Comparison of ENCODE assay signal across 8 mouse cellular contexts in genomic region chr5:33021622-33022021, GRCm38 (mm10). TPM values are rescaled to one million over a fixed set of nuclear protein-coding genes. Genes with fewer than 3 reads are reported as not detected.
A peak's percentile ranks its signal among the peaks of the same experiment; 100 is the strongest.
DNase-seq lines count a peak whose midpoint lies in the region; ATAC-seq and TF ChIP-seq lines count a peak whose summit lies in the region.

No protein-coding gene starts in this region.

- H3K27ac ChIP-seq in forebrain, embryonic 14.5 days (ENCODE audit: low read depth, low read length): no peak overlapping the region
- no peak overlapping the region for H3K27ac ChIP-seq in forebrain, embryonic 10.5 days
- H3K27ac ChIP-seq in neural tube, embryonic 12.5 days: no peak overlapping the region
- no peak overlapping the region for H3K27ac ChIP-seq in liver, postnatal 0 days (ENCODE audit: low read depth)

- DNase-seq in forebrain, embryonic 14.5 days (ENCODE audit: low spot score): no peak
- DNase-seq in forebrain, embryonic 10.5 days (ENCODE audit: extremely low spot score, low spot score): no peak
- DNase-seq in neural tube, embryonic 10.5 days (ENCODE audit: extremely low spot score, low spot score): no peak
- DNase-seq in liver, postnatal 0 days: no peak
- peak; percentile 52 for DNase-seq in thymus, postnatal 25 days
- DNase-seq in ovary, postnatal 36 days (ENCODE audit: low spot score): no peak

- no peak for ATAC-seq in forebrain, embryonic 14.5 days
- ATAC-seq in neural tube, embryonic 12.5 days (ENCODE audit: low FRiP score, low read depth): no peak
- no peak for ATAC-seq in liver, postnatal 0 days
- no peak for ATAC-seq in erythroid progenitor cell, adult 5-6 weeks (replicated peaks; ENCODE audit: low FRiP score, poor library complexity, severe bottlenecking)

- peak overlapping the region; percentile 21; the same call in 1 of the 2 replicates for H3K4me2 ChIP-seq in forebrain, embryonic 14.5 days (ENCODE audit: low read length)
- peak overlapping the region; percentile 24 for H3K4me2 ChIP-seq in neural tube, embryonic 12.5 days (replicated peaks)
- H3K4me2 ChIP-seq in liver, postnatal 0 days (ENCODE audit: low read depth, low read length): peak overlapping the region; percentile 45

- H3K9me3 ChIP-seq in forebrain, embryonic 14.5 days (replicated peaks; ENCODE audit: control insufficient read depth, low read length): no peaks in the 10 kb centered on the region
- H3K9me3 ChIP-seq in forebrain, embryonic 10.5 days: no peaks in the 10 kb centered on the region
- H3K9me3 ChIP-seq in neural tube, embryonic 12.5 days: no peaks in the 10 kb centered on the region
- no peaks in the 10 kb centered on the region for H3K9me3 ChIP-seq in liver, postnatal 0 days (ENCODE audit: low read length)

- peaks cover 44% of the 10 kb centered on the region for H3K36me3 ChIP-seq in forebrain, embryonic 14.5 days (ENCODE audit: control insufficient read depth, insufficient read depth, low read length)
- peaks cover 58% of the 10 kb centered on the region for H3K36me3 ChIP-seq in forebrain, embryonic 10.5 days (replicated peaks)
- H3K36me3 ChIP-seq in neural tube, embryonic 12.5 days: peaks cover 24% of the 10 kb centered on the region
- peaks cover 38% of the 10 kb centered on the region for H3K36me3 ChIP-seq in liver, postnatal 0 days (replicated peaks; ENCODE audit: insufficient read depth, low read length)

- H3K4me1 ChIP-seq in forebrain, embryonic 14.5 days (ENCODE audit: control insufficient read depth, insufficient read depth, low read length): peaks cover 20% of the 10 kb centered on the region
- H3K4me1 ChIP-seq in forebrain, embryonic 10.5 days: peaks cover 25% of the 10 kb centered on the region
- peaks cover 32% of the 10 kb centered on the region for H3K4me1 ChIP-seq in neural tube, embryonic 12.5 days
- H3K4me1 ChIP-seq in liver, postnatal 0 days (ENCODE audit: insufficient read depth): peaks cover 42% of the 10 kb centered on the region

- no peak overlapping the region for H3K9ac ChIP-seq in forebrain, embryonic 14.5 days (ENCODE audit: low read length)
- no peak overlapping the region for H3K9ac ChIP-seq in neural tube, embryonic 12.5 days
- H3K9ac ChIP-seq in liver, postnatal 0 days (replicated peaks): 0 out of 2 replicates have a peak overlapping the region, but pooled peaks have one; percentile 31

- no peaks in the 10 kb centered on the region for H3K27me3 ChIP-seq in forebrain, embryonic 14.5 days (replicated peaks; ENCODE audit: control insufficient read depth, insufficient read depth, low read length)
- H3K27me3 ChIP-seq in forebrain, embryonic 10.5 days (ENCODE audit: poor library complexity, severe bottlenecking): no peaks in the 10 kb centered on the region
- H3K27me3 ChIP-seq in neural tube, embryonic 12.5 days (replicated peaks): no peaks in the 10 kb centered on the region
- H3K27me3 ChIP-seq in liver, postnatal 0 days (ENCODE audit: insufficient read depth, low read length): no peaks in the 10 kb centered on the region

- peak; percentile 73 for TF ChIP-seq CTCF in liver, postnatal 0 days (IDR thresholded peaks at IDR 0.05; ENCODE audit: low read depth)

- no peak for TF ChIP-seq EP300 in liver, postnatal 0 days (IDR thresholded peaks at IDR 0.05; ENCODE audit: low read depth)

- WGBS in forebrain, embryonic 14.5 days: 87% methylated on average over 2 of the region's 2 CpGs
- WGBS in forebrain, embryonic 10.5 days: 94% methylated on average over 2 of the region's 2 CpGs
- WGBS in neural tube, embryonic 12.5 days: 96% methylated on average over 2 of the region's 2 CpGs
- WGBS in liver, postnatal 0 days (ENCODE audit: insufficient replicate concordance): 75% methylated on average over 2 of the region's 2 CpGs

- no peak overlapping the region for H3K4me3 ChIP-seq in forebrain, embryonic 14.5 days (ENCODE audit: low read depth, low read length)
- no peak overlapping the region for H3K4me3 ChIP-seq in forebrain, embryonic 10.5 days
- no peak overlapping the region for H3K4me3 ChIP-seq in neural tube, embryonic 12.5 days
- H3K4me3 ChIP-seq in liver, postnatal 0 days (ENCODE audit: low read depth, low read length): no peak overlapping the region

RNA-seq across cellular contexts. Expression of gene Ywhah, which starts 3.0 kb away (rescaled TPM):
- polyA plus RNA-seq in forebrain, embryonic 14.5 days (2014; fragmentation: Nextera tagmentation; extraction: Ambion mirVana): 521 and 612 TPM in 2 replicates
- 440 and 451 TPM in 2 replicates for polyA plus RNA-seq in forebrain, embryonic 10.5 days (2016; fragmentation: Nextera tagmentation; extraction: Ambion mirVana)
- polyA plus RNA-seq in neural tube, embryonic 12.5 days (2016; fragmentation: Nextera tagmentation; extraction: Ambion mirVana): 507 and 538 TPM in 2 replicates
- polyA plus RNA-seq in liver, postnatal 0 days (2015; fragmentation: Nextera tagmentation; extraction: Ambion mirVana): 125 and 133 TPM in 2 replicates
- 322 and 398 TPM in 2 replicates for total RNA-seq in erythroid progenitor cell, adult 5-6 weeks (2015; ENCODE audit: low replicate concordance)
- 229 and 280 TPM in 2 replicates for total RNA-seq in erythroid progenitor cell, adult 5-6 weeks (2017; ENCODE audit: low replicate concordance)
